Comparison of ENCODE assay signal across 8 mouse cellular contexts in genomic region chr13:24760351-24760870, GRCm38 (mm10). TPM values are rescaled to one million over a fixed set of nuclear protein-coding genes. Genes with fewer than 3 reads are reported as not detected.
DNase-seq lines count a peak whose midpoint lies in the region; ATAC-seq and TF ChIP-seq lines count a peak whose summit lies in the region.
"Had no signal": no experiment of that assay in that cellular context is flagged by ENCODE, and none has a peak within 500 bp of the region (broad histone marks: within the 10 kb centered on the region; RNA-seq: fewer than 3 reads in every experiment).

No protein-coding gene starts in this region.

- no peaks in the 10 kb centered on the region for H3K9me3 ChIP-seq in midbrain, embryonic 11.5 days (ENCODE audit: control insufficient read depth, low read length)
- no peaks in the 10 kb centered on the region for H3K9me3 ChIP-seq in midbrain, postnatal 0 days (ENCODE audit: low read length)
- H3K9me3 ChIP-seq in forebrain, postnatal 0 days (ENCODE audit: low read length), result no peaks in the 10 kb centered on the region
- H3K9me3 ChIP-seq in limb, embryonic 10.5 days (replicated peaks), result no peaks in the 10 kb centered on the region

- DNase-seq in midbrain, embryonic 11.5 days (ENCODE audit: low spot score, missing footprints), result peak; percentile 80
- no peak for DNase-seq in midbrain, postnatal 0 days (ENCODE audit: low spot score)
- no peak for DNase-seq in forebrain, postnatal 0 days
- no peak for DNase-seq in limb, embryonic 10.5 days (ENCODE audit: low spot score)
- DNase-seq in thymus, postnatal 36 days, result no peak
- no peak for DNase-seq in thymus, postnatal 25 days
- DNase-seq in cerebellum, postnatal 10 days, result no peak

- H3K4me1 ChIP-seq in midbrain, embryonic 11.5 days (ENCODE audit: control insufficient read depth, insufficient read depth, low read length), result peaks cover 8% of the 10 kb centered on the region
- H3K4me1 ChIP-seq in midbrain, postnatal 0 days (ENCODE audit: insufficient read depth, low read length), result no peaks in the 10 kb centered on the region
- no peaks in the 10 kb centered on the region; the same call in 1 of the 2 replicates for H3K4me1 ChIP-seq in forebrain, postnatal 0 days (ENCODE audit: insufficient read depth)
- H3K4me1 ChIP-seq in limb, embryonic 10.5 days, result peaks cover 14% of the 10 kb centered on the region

- no peak for TF ChIP-seq CTCF in midbrain, postnatal 0 days (IDR thresholded peaks at IDR 0.05)
- no peak for TF ChIP-seq CTCF in forebrain, postnatal 0 days (IDR thresholded peaks at IDR 0.05; ENCODE audit: low read depth)

- H3K27ac ChIP-seq in midbrain, embryonic 11.5 days (ENCODE audit: low read depth, low read length), result no peak overlapping the region
- H3K27ac ChIP-seq in midbrain, postnatal 0 days (ENCODE audit: low read depth, low read length), result no peak overlapping the region
- no peak overlapping the region for H3K27ac ChIP-seq in forebrain, postnatal 0 days (ENCODE audit: low read depth, low read length)
- peak overlapping the region; percentile 97; the same call in 1 of the 2 replicates for H3K27ac ChIP-seq in limb, embryonic 10.5 days

- no peaks in the 10 kb centered on the region for H3K27me3 ChIP-seq in midbrain, embryonic 11.5 days (ENCODE audit: control insufficient read depth, insufficient read depth, low read length)
- no peaks in the 10 kb centered on the region for H3K27me3 ChIP-seq in midbrain, postnatal 0 days (ENCODE audit: insufficient read depth, low read length)
- H3K27me3 ChIP-seq in forebrain, postnatal 0 days (ENCODE audit: insufficient read depth, low read length), result no peaks in the 10 kb centered on the region
- H3K27me3 ChIP-seq in limb, embryonic 10.5 days (ENCODE audit: low read depth, poor library complexity, severe bottlenecking), result no peaks in the 10 kb centered on the region

- WGBS in midbrain, embryonic 11.5 days, result 79% methylated on average over 5 of the region's 5 CpGs
- WGBS in midbrain, postnatal 0 days, result 62% methylated on average over 5 of the region's 5 CpGs
- 37% methylated on average over 5 of the region's 5 CpGs for WGBS in forebrain, postnatal 0 days
- WGBS in limb, embryonic 10.5 days, result 86% methylated on average over 5 of the region's 5 CpGs

- H3K9ac ChIP-seq in midbrain, embryonic 11.5 days (ENCODE audit: low read length), result peak overlapping the region; percentile 84
- no peak overlapping the region for H3K9ac ChIP-seq in midbrain, postnatal 0 days (replicated peaks; ENCODE audit: low read length, poor library complexity, severe bottlenecking)
- H3K9ac ChIP-seq in forebrain, postnatal 0 days, result no peak overlapping the region

- peak overlapping the region; percentile 48 for H3K4me2 ChIP-seq in midbrain, embryonic 11.5 days
- H3K4me2 ChIP-seq in midbrain, postnatal 0 days (ENCODE audit: low read depth, low read length, poor library complexity, severe bottlenecking), result no peak overlapping the region
- H3K4me2 ChIP-seq in forebrain, postnatal 0 days (ENCODE audit: low read depth), result peak overlapping the region; percentile 51; the same call in 1 of the 2 replicates

- peaks cover 7% of the 10 kb centered on the region; the same call in 1 of the 2 replicates for H3K36me3 ChIP-seq in midbrain, embryonic 11.5 days (ENCODE audit: control insufficient read depth, insufficient read depth, low read length)
- H3K36me3 ChIP-seq in midbrain, postnatal 0 days (ENCODE audit: insufficient read depth, low read length), result no peaks in the 10 kb centered on the region
- H3K36me3 ChIP-seq in forebrain, postnatal 0 days (ENCODE audit: insufficient read depth), result no peaks in the 10 kb centered on the region
- peaks cover 46% of the 10 kb centered on the region for H3K36me3 ChIP-seq in limb, embryonic 10.5 days

- peak overlapping the region; percentile 73 for H3K4me3 ChIP-seq in midbrain, embryonic 11.5 days (ENCODE audit: low read depth, low read length)
- no peak overlapping the region for H3K4me3 ChIP-seq in midbrain, postnatal 0 days (ENCODE audit: low read depth, low read length)
- H3K4me3 ChIP-seq in forebrain, postnatal 0 days (ENCODE audit: low read depth, low read length), result no peak overlapping the region
- H3K4me3 ChIP-seq in limb, embryonic 10.5 days, result peak overlapping the region; percentile 75

- ATAC-seq in midbrain, embryonic 11.5 days (ENCODE audit: low FRiP score), result no peak
- no peak for ATAC-seq in midbrain, postnatal 0 days (ENCODE audit: low FRiP score)
- no peak for ATAC-seq in forebrain, postnatal 0 days

RNA-seq across cellular contexts. Expression of gene Gmnn, which starts 1.3 kb away (rescaled TPM):
- polyA plus RNA-seq in midbrain, embryonic 11.5 days (2014; fragmentation: Nextera tagmentation; extraction: Ambion mirVana), result 145 and 152 TPM in 2 replicates
- 2.3 and 9.4 TPM in 2 replicates for total RNA-seq in midbrain, postnatal 0 days (2014; rRNA removed)
- polyA plus RNA-seq in midbrain, postnatal 0 days (2015; fragmentation: Nextera tagmentation; extraction: Ambion mirVana), result 10.2 and 11.6 TPM in 2 replicates
- total RNA-seq in forebrain, postnatal 0 days (2014; rRNA removed), result 4.4 and 5.5 TPM in 2 replicates
- polyA plus RNA-seq in forebrain, postnatal 0 days (2015; fragmentation: Nextera tagmentation; extraction: Ambion mirVana), result 12.9 and 15.2 TPM in 2 replicates
- 170 and 188 TPM in 2 replicates for polyA plus RNA-seq in limb, embryonic 10.5 days (2016; fragmentation: Nextera tagmentation; extraction: Ambion mirVana)

RNA-seq across cellular contexts. Expression of gene Armh2, which starts 19.4 kb away (rescaled TPM):
- polyA plus RNA-seq in midbrain, embryonic 11.5 days (2014; fragmentation: Nextera tagmentation; extraction: Ambion mirVana), result 0.26 TPM in 1 of 2 replicates, not detected in the other
- total RNA-seq in midbrain, postnatal 0 days (2014; rRNA removed), result not detected in 2 replicates
- 0.20 TPM in 1 of 2 replicates, not detected in the other for polyA plus RNA-seq in midbrain, postnatal 0 days (2015; fragmentation: Nextera tagmentation; extraction: Ambion mirVana)
- total RNA-seq in forebrain, postnatal 0 days (2014; rRNA removed), result 0.86 TPM in 1 of 2 replicates, not detected in the other
- polyA plus RNA-seq in forebrain, postnatal 0 days (2015; fragmentation: Nextera tagmentation; extraction: Ambion mirVana), result not detected in 2 replicates
- polyA plus RNA-seq in limb, embryonic 10.5 days (2016; fragmentation: Nextera tagmentation; extraction: Ambion mirVana), result not detected in 2 replicates
- total RNA-seq: hematopoietic stem cell, adult 5-6 weeks had no signal

RNA-seq across cellular contexts. Expression of gene BC005537, which starts 41.0 kb away (rescaled TPM):
- polyA plus RNA-seq in midbrain, embryonic 11.5 days (2014; fragmentation: Nextera tagmentation; extraction: Ambion mirVana), result 25.0 and 26.1 TPM in 2 replicates
- total RNA-seq in midbrain, postnatal 0 days (2014; rRNA removed), result 52.2 and 61.8 TPM in 2 replicates
- polyA plus RNA-seq in midbrain, postnatal 0 days (2015; fragmentation: Nextera tagmentation; extraction: Ambion mirVana), result 16.3 and 18.2 TPM in 2 replicates
- total RNA-seq in forebrain, postnatal 0 days (2014; rRNA removed), result 64.2 and 68.4 TPM in 2 replicates
- polyA plus RNA-seq in forebrain, postnatal 0 days (2015; fragmentation: Nextera tagmentation; extraction: Ambion mirVana), result 16.1 and 16.9 TPM in 2 replicates
- polyA plus RNA-seq in limb, embryonic 10.5 days (2016; fragmentation: Nextera tagmentation; extraction: Ambion mirVana), result 10.0 and 12.5 TPM in 2 replicates

Comparison
In these comparisons a context has a peak if more than half of its experiments do, and no peak if none do; other contexts are left out.
1. H3K4me3 ChIP-seq: peak in midbrain, embryonic 11.5 days (single experiment) and limb, embryonic 10.5 days (single experiment); none in midbrain, postnatal 0 days (single experiment) and forebrain, postnatal 0 days (single experiment).